Mouse (Mus musculus): ENCODE measurements around the gene Elk3.

DNA sequence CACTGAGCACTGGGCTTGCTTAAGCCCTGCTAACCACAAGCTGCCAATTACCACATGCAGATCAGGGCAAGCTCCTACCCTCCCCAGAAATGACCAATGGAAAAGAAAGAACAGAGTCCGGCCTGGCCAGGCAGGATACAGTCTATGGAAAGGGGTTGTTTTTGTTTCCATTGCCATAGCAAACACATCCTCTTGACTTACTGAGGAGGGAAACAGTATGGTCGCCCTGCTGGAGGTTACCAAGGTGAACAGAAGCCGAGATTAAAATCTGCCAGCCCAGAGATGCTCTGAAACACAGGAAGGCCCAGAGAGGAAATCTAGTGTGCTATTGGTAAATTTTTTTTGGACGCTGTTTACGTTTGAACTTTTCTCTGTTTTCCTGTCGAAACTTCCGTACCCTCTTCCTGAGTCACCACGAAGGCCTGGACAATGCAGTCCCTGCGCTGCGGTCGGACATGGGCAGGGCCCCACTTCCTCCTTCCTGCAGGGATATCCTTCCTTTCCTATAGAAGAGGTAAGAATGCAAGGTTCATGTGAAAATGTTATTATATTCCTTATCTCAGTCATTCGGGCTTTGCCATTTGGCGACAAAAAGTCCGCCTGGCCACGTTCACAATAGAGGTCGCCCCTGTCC is 25.0 kb upstream of the Elk3 start:
- TF ChIP-seq POLR2A (IDR thresholded peaks at IDR 0.05; ENCODE audit: low read depth, low read length), result no peak
- no peak for TF ChIP-seq CTCF (IDR thresholded peaks at IDR 0.05; ENCODE audit: extremely low read depth, insufficient read depth, insufficient read length, insufficient replicate concordance)
